Mouse (Mus musculus) liver, adult 2 months (tissue): ENCODE results near the gene Zdhhc4. TPM values are rescaled to one million over a fixed set of nuclear protein-coding genes. Genes with fewer than 3 reads are reported as not detected.
A peak's percentile ranks its signal among the peaks of the same experiment; 100 is the strongest.

Experiments
- DNase-seq: peaks from one replicate; pipeline ENCODE4 v3.0.0-alpha.2; 2011; ENCODE audit warnings: low read depth, low spot score; ENCODE audit errors: extremely low read depth
- H3K27ac ChIP-seq: fragments of 200-500 bp; replicated peaks from 2 replicates; pipeline ENCODE4 v1.5.1; 2012; ENCODE audit warnings: low read depth, mild to moderate bottlenecking, control low read depth, inconsistent platforms, low read length; ENCODE audit not compliant: insufficient read depth
- H3K27me3 ChIP-seq: fragments of 200-500 bp; 2 replicates; pipeline ENCODE4 v1.6.1; 2012; ENCODE audit warnings: mild to moderate bottlenecking, moderate library complexity, low read length, inconsistent platforms; ENCODE audit not compliant: control insufficient read depth, insufficient read depth
- H3K36me3 ChIP-seq: fragments of 200-500 bp; 2 replicates; pipeline ENCODE4 v1.6.1; 2012; ENCODE audit warnings: low read length, inconsistent platforms; ENCODE audit not compliant: control insufficient read depth, insufficient read depth
- H3K4me1 ChIP-seq: fragments of 200-500 bp; 2 replicates; pipeline ENCODE4 v1.6.1; 2011; ENCODE audit warnings: low read length; ENCODE audit not compliant: control insufficient read depth, insufficient read depth
- H3K4me3 ChIP-seq: fragments of 200-500 bp; 2 replicates; pipeline ENCODE4 v1.5.1; 2011; ENCODE audit warnings: low read depth, mild to moderate bottlenecking, control low read depth, low read length, moderate library complexity; ENCODE audit not compliant: insufficient read depth
- H3K79me2 ChIP-seq: fragments of 200-500 bp; 2 replicates; pipeline ENCODE4 v1.6.1; 2012; ENCODE audit warnings: inconsistent platforms, mild to moderate bottlenecking, low read length, moderate library complexity; ENCODE audit not compliant: control insufficient read depth, insufficient read depth
- H3K9ac ChIP-seq: fragments of 200-500 bp; 2 replicates; pipeline ENCODE4 v1.6.1; 2012; ENCODE audit warnings: low read depth, mild to moderate bottlenecking, control low read depth, inconsistent platforms, low read length
- CTCF ChIP-seq: fragments of 200-500 bp; IDR thresholded peaks from 2 replicates; pipeline ENCODE4 v1.5.1; 2011; ENCODE audit warnings: low read depth, low read length, control low read depth
- POLR2A ChIP-seq: fragments of 200-500 bp; IDR thresholded peaks from 2 replicates; pipeline ENCODE4 v1.6.1; 2011; ENCODE audit warnings: low read length, control low read depth; ENCODE audit not compliant: insufficient read depth; ENCODE audit errors: extremely low read depth
- WGBS: fragments of 180-500 bp; shearing (Covaris S2); methylation state at CpG from one replicate; pipeline ENCODE4 v1.1.7; 2018; 5-methylcytosine and 5-hydroxymethylcytosine counted together
- polyA plus RNA-seq: library from polyadenylated mRNA; depleted of rRNA; stranded (reverse); fragments of >200 nt; gene quantifications from 2 replicates; pipeline ENCODE4 v1.2.3, GENCODE M21; 2012
- total RNA-seq: library from RNA; depleted of rRNA; stranded (reverse); fragments of >200 nt; gene quantifications from 2 replicates; pipeline ENCODE4 v1.2.3, GENCODE M21; 2014

Zdhhc4 gene
- total and polyA plus RNA-seq, 2 experiments: 13.0 to 42.5 TPM

- H3K9ac ChIP-seq: no peak overlapping the region
- no peaks in the 10 kb centered on the region for H3K4me1 ChIP-seq
- peak; percentile 24; the same call in 1 of the 2 replicates for TF ChIP-seq CTCF
- no peak for TF ChIP-seq POLR2A
- H3K27ac ChIP-seq: no peak overlapping the region
- no peaks in the 10 kb centered on the region for H3K36me3 ChIP-seq
- H3K27me3 ChIP-seq: peaks cover 18% of the 10 kb centered on the region
- 69% methylated on average over 5 of the region's 5 CpGs for WGBS
- DNase-seq: no peak
- no peaks in the 10 kb centered on the region for H3K79me2 ChIP-seq
- no peak overlapping the region for H3K4me3 ChIP-seq
Observed at GRCm38 (mm10) chr5:143360000-143360399, 30.9 kb upstream of the Zdhhc4 start.

DNA sequence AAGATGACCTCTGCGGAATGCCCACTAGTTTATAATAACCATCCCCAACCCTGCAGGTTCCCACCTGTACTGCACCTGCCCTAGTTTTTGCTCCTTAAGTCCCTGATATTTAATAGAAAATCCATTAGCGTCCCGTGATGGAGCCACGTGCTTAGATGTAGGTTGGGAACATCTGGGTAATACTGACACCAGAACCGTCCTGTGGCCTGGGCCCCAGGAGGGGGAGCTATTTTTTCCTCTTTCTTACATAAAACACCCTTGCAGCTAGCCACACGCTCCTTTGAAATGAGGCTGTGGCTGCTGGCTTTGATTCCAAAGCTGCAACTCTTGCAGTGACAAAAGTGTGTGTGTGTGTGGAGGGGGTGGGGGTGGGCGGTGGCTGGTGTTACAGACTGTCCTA, 30.2 kb upstream of the Zdhhc4 start:
- H3K9ac ChIP-seq: no peak overlapping the region
- H3K36me3 ChIP-seq: no peaks in the 10 kb centered on the region
- no peaks in the 10 kb centered on the region for H3K4me1 ChIP-seq
- no peak overlapping the region for H3K4me3 ChIP-seq
- TF ChIP-seq CTCF (no peak), POLR2A (no peak)
- H3K27me3 ChIP-seq: peaks cover 11% of the 10 kb centered on the region
- H3K79me2 ChIP-seq: no peaks in the 10 kb centered on the region
- 41% methylated on average over 7 of the region's 7 CpGs for WGBS
- no peak overlapping the region for H3K27ac ChIP-seq
- no peak for DNase-seq

- peaks cover 6% of the 10 kb centered on the region for H3K27me3 ChIP-seq
- no peaks in the 10 kb centered on the region for H3K4me1 ChIP-seq
- no peak overlapping the region for H3K4me3 ChIP-seq
Observed at GRCm38 (mm10) chr5:143357564-143357963, 28.5 kb upstream of the Zdhhc4 start.

DNA sequence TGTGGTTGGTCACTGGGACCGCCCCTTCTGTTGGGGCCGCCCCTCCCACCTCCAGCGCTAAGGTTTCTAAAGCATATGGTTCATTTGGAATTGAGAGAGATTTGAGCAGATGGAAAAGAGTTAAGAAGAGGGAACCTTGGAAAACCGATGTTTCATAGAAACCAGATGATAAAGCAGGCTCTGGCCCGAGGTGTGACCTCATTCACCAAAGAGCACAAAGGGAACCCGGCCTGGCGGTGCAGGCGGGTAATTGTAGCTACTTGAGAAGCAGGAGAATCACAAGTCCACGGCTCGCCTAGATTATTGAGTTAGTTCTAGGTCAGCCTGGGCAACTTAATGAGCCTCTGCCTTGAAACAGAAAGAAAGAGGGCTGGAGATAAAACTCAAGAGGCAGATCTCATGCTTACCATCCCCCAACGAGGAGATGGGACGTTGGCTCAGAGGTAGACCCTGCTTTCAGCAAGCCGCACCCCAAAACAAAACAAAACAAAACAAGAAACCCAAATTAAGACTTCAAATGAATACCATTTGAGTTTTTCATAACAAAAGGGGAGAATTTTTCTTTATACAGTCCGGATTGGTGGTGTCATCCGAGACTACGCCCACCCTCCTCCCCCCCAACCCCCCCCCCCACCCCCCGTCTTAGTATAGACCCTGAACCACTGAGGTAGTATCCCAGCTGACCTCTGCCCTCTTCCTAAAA, 27.8 kb upstream of the Zdhhc4 start, which contains the start of gene Grid2ip:
TSS of gene Grid2ip (plus strand) at position 653 of the 703 bp plus-strand sequence.
- no peak within 1 kb of the TSS for H3K9ac ChIP-seq
- H3K36me3 ChIP-seq: no peaks in the 10 kb centered on the region
- 34% methylated on average over 17 of the region's 17 CpGs for WGBS
- DNase-seq: no peak
- no peak within 1 kb of the TSS for H3K27ac ChIP-seq
- no peaks in the 10 kb centered on the region for H3K4me1 ChIP-seq
- peaks cover 6% of the 10 kb centered on the region for H3K27me3 ChIP-seq
- no peak for TF ChIP-seq POLR2A
- no peaks in the 10 kb centered on the region for H3K79me2 ChIP-seq
- H3K4me3 ChIP-seq: no peak within 1 kb of the TSS

More at GRCm38 (mm10) chr5:143357564-143357963, 28.5 kb upstream of the Zdhhc4 start:
- TF ChIP-seq CTCF: no peak
- Histone ChIP-seq H3K36me3 (no peaks in the 10 kb centered on the region), H3K9ac (no peak overlapping the region), H3K79me2 (no peaks in the 10 kb centered on the region), H3K27ac (no peak overlapping the region)
- DNase-seq: no peak
- 7% methylated on average over 28 of the region's 28 CpGs for whole genome bisulfite sequencing

DNA sequence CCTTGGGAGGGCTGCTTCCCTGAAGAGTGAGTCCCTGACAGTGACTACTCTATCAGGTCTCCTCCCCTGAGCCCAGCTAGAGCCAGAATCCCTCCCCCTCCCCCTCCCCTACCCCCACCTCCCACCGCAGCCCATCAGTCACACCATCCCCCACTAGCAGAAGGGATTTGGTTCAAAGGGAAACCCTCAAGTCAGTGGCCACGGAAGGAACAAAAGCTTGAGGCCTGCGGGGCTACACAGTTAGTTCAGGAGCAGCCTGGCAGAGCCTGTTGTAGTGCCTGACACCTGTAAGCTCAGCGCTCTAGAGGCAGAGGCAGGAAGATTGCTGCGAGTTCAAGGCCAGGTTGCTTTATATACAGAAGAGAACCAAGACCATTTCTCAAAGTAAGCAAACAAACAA, 27.0 kb upstream of the Zdhhc4 start:
- Histone ChIP-seq H3K27ac (no peak overlapping the region), H3K4me3 (no peak overlapping the region), H3K27me3 (peaks cover 6% of the 10 kb centered on the region), H3K79me2 (no peaks in the 10 kb centered on the region), H3K9ac (no peak overlapping the region), H3K36me3 (no peaks in the 10 kb centered on the region), H3K4me1 (no peaks in the 10 kb centered on the region)
- no peak for TF ChIP-seq CTCF
- no peak for TF ChIP-seq POLR2A
- DNase-seq: no peak
- WGBS: 56% methylated on average over 5 of the region's 5 CpGs

GRCm38 (mm10) chr5:143346367-143346766, 17.3 kb upstream of the Zdhhc4 start:
- Histone ChIP-seq H3K79me2 (no peaks in the 10 kb centered on the region), H3K27me3 (no peaks in the 10 kb centered on the region), H3K4me1 (no peaks in the 10 kb centered on the region), H3K9ac (no peak overlapping the region), H3K4me3 (no peak overlapping the region), H3K27ac (no peak overlapping the region), H3K36me3 (no peaks in the 10 kb centered on the region)
- 81% methylated on average over 8 of the region's 8 CpGs for WGBS
- no peak for DNase-seq
- no peak for TF ChIP-seq CTCF
- no peak for TF ChIP-seq POLR2A
